Mouse (Mus musculus) liver, embryonic 12.5 days (tissue): ENCODE measurements around the gene Disc1. TPM values are rescaled to one million over a fixed set of nuclear protein-coding genes. Genes with fewer than 3 reads are reported as not detected.

Experiments
- ATAC-seq: fragments of 200-750 bp; cut with Nextera tagmentation; 2 replicates; pipeline ENCODE4 v1.8.0; 2017; ENCODE audit warnings: moderate number of reproducible peaks, mild to moderate bottlenecking, moderate library complexity
- H3K27ac ChIP-seq: fragments of 300-500 bp; sonication (generic); 2 replicates; pipeline ENCODE4 v1.5.1; 2016; ENCODE audit warnings: mild to moderate bottlenecking
- H3K27me3 ChIP-seq: fragments of 300-500 bp; sonication (generic); replicated peaks from 2 replicates; pipeline ENCODE4 v1.6.1; 2016; ENCODE audit warnings: mild to moderate bottlenecking, moderate library complexity
- H3K36me3 ChIP-seq: fragments of 300-500 bp; sonication (generic); 2 replicates; pipeline ENCODE4 v1.6.1; 2016; ENCODE audit warnings: mild to moderate bottlenecking, moderate library complexity
- H3K4me1 ChIP-seq: fragments of 300-500 bp; sonication (generic); 2 replicates; pipeline ENCODE4 v1.6.1; 2016
- H3K4me2 ChIP-seq: fragments of 300-500 bp; sonication (generic); 2 replicates; pipeline ENCODE4 v1.6.1; 2016; ENCODE audit warnings: mild to moderate bottlenecking, moderate library complexity
- H3K4me3 ChIP-seq: fragments of 300-500 bp; sonication (generic); 2 replicates; pipeline ENCODE4 v1.5.1; 2016; ENCODE audit warnings: mild to moderate bottlenecking, moderate library complexity
- H3K9ac ChIP-seq: fragments of 300-500 bp; sonication (generic); 2 replicates; pipeline ENCODE4 v1.6.1; 2016; ENCODE audit warnings: mild to moderate bottlenecking, moderate library complexity
- H3K9me3 ChIP-seq: fragments of 300-500 bp; sonication (generic); replicated peaks from 2 replicates; pipeline ENCODE4 v1.6.1; 2016; ENCODE audit warnings: mild to moderate bottlenecking, moderate library complexity
- WGBS: fragments of 180-500 bp; shearing (Covaris S2); methylation state at CpG from one replicate; pipeline ENCODE4 v1.1.7; 2016; ENCODE audit not compliant: insufficient replicate concordance; 5-methylcytosine and 5-hydroxymethylcytosine counted together
- polyA plus RNA-seq: library from polyadenylated mRNA; unstranded; fragments of >200 nt; fragmentation: Nextera tagmentation; extraction: Ambion mirVana; gene quantifications from 2 replicates; pipeline ENCODE4 v1.2.1, GENCODE M21; 2016

The Disc1 gene
- polyA plus RNA-seq, 1 experiment from 2014 or later = 0.56 TPM

DNA sequence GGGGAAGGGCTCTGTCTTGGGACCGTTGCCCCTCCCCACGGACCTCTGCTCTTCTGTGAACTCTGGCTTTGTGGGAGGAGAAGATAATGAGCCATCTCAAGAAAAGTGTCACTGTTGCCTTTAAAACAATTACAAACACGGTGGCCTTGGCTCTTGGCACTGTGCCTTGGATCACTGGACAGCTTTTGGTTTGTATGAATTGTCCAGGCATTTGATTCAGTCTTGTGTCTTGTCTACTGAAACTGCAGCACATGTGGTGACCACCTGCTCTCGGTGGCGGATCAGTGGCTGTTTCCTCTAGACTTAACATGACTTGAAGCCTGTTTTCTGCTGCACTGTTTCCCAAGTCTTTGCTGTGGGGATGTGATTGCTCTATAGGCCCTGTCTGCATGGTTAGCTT, 44.1 kb downstream of the Disc1 start:
- ATAC-seq = no peak
- WGBS = 65% methylated on average over 5 of the region's 5 CpGs
- no peaks in the 10 kb centered on the region for H3K4me1 ChIP-seq

DNA sequence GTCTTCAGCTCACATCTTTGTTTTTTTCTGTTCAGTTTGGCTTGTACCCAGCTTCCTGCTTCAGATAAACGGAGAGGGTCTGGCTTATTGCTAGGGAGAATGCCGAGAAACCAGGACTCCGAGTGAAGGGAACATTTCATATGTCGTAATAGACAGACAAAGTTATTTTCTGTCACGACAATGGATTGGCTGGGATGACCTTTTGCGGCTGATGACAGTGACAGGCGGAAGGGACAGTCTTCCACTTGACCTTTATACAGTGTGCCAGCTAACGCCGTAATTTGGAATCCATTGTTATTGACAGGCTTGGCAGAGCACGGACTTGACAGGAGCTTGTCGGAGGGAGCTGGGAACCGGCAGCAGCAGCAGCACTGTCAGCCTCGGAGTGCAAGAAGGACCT, 48.3 kb downstream of the Disc1 start:
- no peaks in the 10 kb centered on the region for H3K27me3 ChIP-seq
- no peaks in the 10 kb centered on the region for H3K9me3 ChIP-seq
- no peak overlapping the region for H3K27ac ChIP-seq
- H3K9ac ChIP-seq = no peak overlapping the region
- WGBS = 69% methylated on average over 13 of the region's 13 CpGs
- no peak overlapping the region for H3K4me2 ChIP-seq
- ATAC-seq = no peak
- H3K4me1 ChIP-seq = no peaks in the 10 kb centered on the region
- H3K4me3 ChIP-seq = no peak overlapping the region
- no peaks in the 10 kb centered on the region for H3K36me3 ChIP-seq

More for the DNA sequence above, 44.1 kb downstream of the Disc1 start:
- Histone ChIP-seq H3K27ac (no peak overlapping the region), H3K36me3 (no peaks in the 10 kb centered on the region), H3K27me3 (no peaks in the 10 kb centered on the region), H3K4me3 (no peak overlapping the region), H3K9me3 (no peaks in the 10 kb centered on the region), H3K4me2 (no peak overlapping the region), H3K9ac (no peak overlapping the region)

- Histone ChIP-seq H3K4me1 (no peaks in the 10 kb centered on the region), H3K9ac (no peak overlapping the region), H3K36me3 (no peaks in the 10 kb centered on the region), H3K4me2 (no peak overlapping the region), H3K27me3 (no peaks in the 10 kb centered on the region), H3K4me3 (no peak overlapping the region), H3K9me3 (no peaks in the 10 kb centered on the region), H3K27ac (no peak overlapping the region)
- 65% methylated on average over 9 of the region's 9 CpGs for WGBS
- no peak for ATAC-seq
Observed at GRCm38 (mm10) chr8:125113171-125113570, 59.2 kb downstream of the Disc1 start.

DNA sequence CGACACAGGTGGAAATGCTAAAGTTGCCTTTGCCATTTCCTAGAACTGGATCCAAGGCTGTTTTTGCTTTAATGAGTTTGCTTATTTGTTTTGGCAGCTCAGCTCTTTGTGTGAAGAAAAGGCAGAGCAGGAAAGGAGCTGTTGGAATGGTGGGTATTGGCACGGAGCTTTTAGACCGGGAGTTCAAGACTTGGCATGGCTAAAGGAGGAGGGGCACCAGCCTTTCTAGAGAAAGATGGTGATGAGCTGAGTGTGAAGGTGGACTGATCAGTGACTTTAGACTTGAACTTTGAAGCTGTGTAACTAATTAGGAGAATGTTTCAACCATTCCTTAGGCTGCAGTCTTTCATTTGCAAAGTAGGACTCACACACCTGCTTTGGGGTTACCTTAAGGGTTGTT, 59.8 kb downstream of the Disc1 start:
- Histone ChIP-seq H3K27me3 (no peaks in the 10 kb centered on the region), H3K4me1 (no peaks in the 10 kb centered on the region), H3K9me3 (no peaks in the 10 kb centered on the region), H3K4me3 (no peak overlapping the region), H3K27ac (no peak overlapping the region), H3K9ac (no peak overlapping the region), H3K4me2 (no peak overlapping the region), H3K36me3 (no peaks in the 10 kb centered on the region)
- 75% methylated on average over 3 of the region's 3 CpGs for WGBS
- ATAC-seq = no peak

- Histone ChIP-seq H3K9me3 (no peaks in the 10 kb centered on the region), H3K27me3 (no peaks in the 10 kb centered on the region), H3K4me1 (no peaks in the 10 kb centered on the region), H3K36me3 (no peaks in the 10 kb centered on the region), H3K4me2 (no peak overlapping the region), H3K4me3 (no peak overlapping the region), H3K9ac (no peak overlapping the region), H3K27ac (no peak overlapping the region)
- no peak for ATAC-seq
- WGBS = 75% methylated on average over 5 of the region's 5 CpGs
Observed at GRCm38 (mm10) chr8:125115321-125115720, 61.3 kb downstream of the Disc1 start.

GRCm38 (mm10) chr8:125116616-125117015, 62.6 kb downstream of the Disc1 start:
- ATAC-seq = no peak

GRCm38 (mm10) chr8:125126482-125126881, 72.5 kb downstream of the Disc1 start:
- H3K36me3 ChIP-seq = no peaks in the 10 kb centered on the region
- H3K4me3 ChIP-seq = no peak overlapping the region
- WGBS = 76% methylated on average over 4 of the region's 4 CpGs
- no peak overlapping the region for H3K9ac ChIP-seq
- H3K27me3 ChIP-seq = no peaks in the 10 kb centered on the region
- H3K4me1 ChIP-seq = no peaks in the 10 kb centered on the region; the same call in 1 of the 2 replicates
- no peak for ATAC-seq
- no peak overlapping the region for H3K27ac ChIP-seq
- no peak overlapping the region for H3K4me2 ChIP-seq
- H3K9me3 ChIP-seq = no peaks in the 10 kb centered on the region

More at GRCm38 (mm10) chr8:125116616-125117015, 62.6 kb downstream of the Disc1 start:
- H3K27me3 ChIP-seq = no peaks in the 10 kb centered on the region
- H3K4me1 ChIP-seq = no peaks in the 10 kb centered on the region
- WGBS = 18% methylated on average over 2 of the region's 2 CpGs
- H3K4me3 ChIP-seq = no peak overlapping the region
- H3K9me3 ChIP-seq = no peaks in the 10 kb centered on the region
- H3K4me2 ChIP-seq = no peak overlapping the region
- H3K36me3 ChIP-seq = no peaks in the 10 kb centered on the region
- H3K9ac ChIP-seq = no peak overlapping the region
- H3K27ac ChIP-seq = no peak overlapping the region

- no peak overlapping the region for H3K9ac ChIP-seq
- H3K4me2 ChIP-seq = no peak overlapping the region
- ATAC-seq = peak; percentile 49; the same call in 1 of the 2 replicates
- no peak overlapping the region for H3K27ac ChIP-seq
- no peaks in the 10 kb centered on the region for H3K9me3 ChIP-seq
- H3K4me3 ChIP-seq = no peak overlapping the region
- no peaks in the 10 kb centered on the region; the same call in 1 of the 2 replicates for H3K4me1 ChIP-seq
- H3K36me3 ChIP-seq = no peaks in the 10 kb centered on the region
- no peaks in the 10 kb centered on the region; the same call in 1 of the 2 replicates for H3K27me3 ChIP-seq
- WGBS = 71% methylated on average over 7 of the region's 7 CpGs
Observed at GRCm38 (mm10) chr8:125127621-125128020, 73.6 kb downstream of the Disc1 start.

DNA sequence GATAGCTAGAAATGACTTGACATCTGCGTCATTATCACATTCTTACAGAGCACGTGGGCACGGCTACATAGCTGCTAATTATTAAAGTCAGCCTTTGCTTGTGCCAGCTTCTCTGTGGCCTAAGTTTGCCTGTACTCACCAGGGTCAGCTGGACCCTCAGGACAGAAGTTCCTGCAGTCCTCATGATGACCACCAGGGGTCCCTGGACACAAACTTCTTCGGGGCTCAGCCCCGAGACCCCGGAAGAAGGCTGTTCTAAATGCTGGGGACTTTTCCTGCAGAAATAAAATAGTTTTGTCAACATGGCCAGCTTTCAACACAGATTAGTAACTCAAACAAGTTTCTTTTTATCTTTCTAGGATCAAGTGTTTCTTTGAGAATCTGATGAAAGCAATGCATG, 74.3 kb downstream of the Disc1 start:
- Histone ChIP-seq H3K4me1 (peaks cover under 1% of the 10 kb centered on the region), H3K36me3 (no peaks in the 10 kb centered on the region), H3K27ac (no peak overlapping the region), H3K4me3 (no peak overlapping the region), H3K9ac (no peak overlapping the region), H3K27me3 (no peaks in the 10 kb centered on the region; the same call in 1 of the 2 replicates), H3K9me3 (no peaks in the 10 kb centered on the region), H3K4me2 (no peak overlapping the region)
- no peak for ATAC-seq
- WGBS = 32% methylated on average over 6 of the region's 6 CpGs

DNA sequence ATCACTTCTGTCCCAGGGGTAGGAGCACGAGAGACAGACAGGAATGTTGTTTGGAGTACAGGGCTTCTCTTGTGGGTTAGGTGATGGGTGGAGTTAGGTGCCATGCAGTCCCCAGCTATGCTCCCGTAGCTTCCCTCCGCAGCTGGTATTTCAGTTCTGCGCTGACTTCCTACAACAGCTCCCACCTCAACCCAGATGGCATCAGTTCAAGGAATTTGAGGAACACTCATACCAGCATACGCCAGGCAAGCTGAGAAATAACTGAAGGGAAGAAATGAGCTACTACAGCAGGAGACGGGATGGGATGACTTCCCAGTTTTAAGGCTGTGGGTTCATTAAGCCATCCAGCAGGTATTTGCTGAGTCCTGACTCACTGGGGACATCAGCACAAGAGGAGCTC, 76.8 kb downstream of the Disc1 start:
- no peak overlapping the region for H3K27ac ChIP-seq
- no peak overlapping the region for H3K4me3 ChIP-seq
- no peak overlapping the region for H3K9ac ChIP-seq
- ATAC-seq = no peak
- no peaks in the 10 kb centered on the region for H3K9me3 ChIP-seq
- H3K27me3 ChIP-seq = peaks cover 10% of the 10 kb centered on the region
- peaks cover 10% of the 10 kb centered on the region for H3K4me1 ChIP-seq
- no peaks in the 10 kb centered on the region for H3K36me3 ChIP-seq
- WGBS = 83% methylated on average over 6 of the region's 6 CpGs
- H3K4me2 ChIP-seq = no peak overlapping the region

DNA sequence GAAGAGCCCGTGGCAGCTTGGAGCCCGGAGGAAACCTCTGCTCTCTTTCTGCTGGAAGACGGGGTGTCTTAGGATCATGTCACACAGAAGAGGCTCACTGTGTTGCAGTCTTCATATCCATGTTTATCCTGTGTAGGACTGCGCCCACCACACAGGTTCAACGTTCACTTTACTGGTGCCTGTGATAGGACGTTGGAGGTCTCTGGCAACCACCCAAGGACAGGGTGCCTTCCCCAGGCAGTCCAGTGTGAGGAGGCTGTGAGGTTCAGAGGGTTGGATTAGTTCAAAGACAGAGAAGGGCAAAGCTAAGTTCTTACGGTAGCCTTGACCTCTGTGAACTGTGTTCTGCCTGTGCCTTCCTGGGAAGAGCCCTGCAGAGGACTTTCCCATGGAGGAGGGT, 77.3 kb downstream of the Disc1 start:
- H3K27ac ChIP-seq = no peak overlapping the region
- 65% methylated on average over 7 of the region's 7 CpGs for WGBS
- no peaks in the 10 kb centered on the region for H3K9me3 ChIP-seq
- H3K36me3 ChIP-seq = no peaks in the 10 kb centered on the region
- H3K4me2 ChIP-seq = no peak overlapping the region
- H3K9ac ChIP-seq = no peak overlapping the region
- H3K4me1 ChIP-seq = peaks cover 10% of the 10 kb centered on the region
- no peak for ATAC-seq
- H3K4me3 ChIP-seq = no peak overlapping the region
- peaks cover 10% of the 10 kb centered on the region for H3K27me3 ChIP-seq

DNA sequence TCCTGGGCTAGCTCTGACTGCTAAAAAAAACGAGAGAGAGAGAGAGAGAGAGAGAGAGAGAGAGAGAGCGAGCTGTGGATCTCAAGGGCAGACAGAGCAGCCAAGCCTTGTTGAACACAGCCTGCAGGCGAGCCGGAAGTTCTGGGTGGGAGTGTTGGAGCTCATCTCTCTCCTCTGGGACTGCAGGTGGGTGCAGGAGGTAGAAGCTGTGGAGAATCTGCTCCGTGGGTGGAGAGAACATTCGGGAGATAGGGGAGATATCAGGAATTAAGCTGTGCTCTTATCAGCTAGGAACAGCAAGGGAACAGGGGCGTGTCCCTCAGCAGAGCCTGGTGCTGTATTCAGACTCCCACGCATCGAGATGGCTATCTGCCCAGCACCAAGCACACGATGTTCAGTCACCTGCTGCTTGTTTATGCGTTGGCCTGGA, 79.7 kb downstream of the Disc1 start:
- H3K9ac ChIP-seq = no peak overlapping the region
- no peak overlapping the region for H3K4me2 ChIP-seq
- no peaks in the 10 kb centered on the region for H3K36me3 ChIP-seq
- H3K9me3 ChIP-seq = no peaks in the 10 kb centered on the region
- H3K4me1 ChIP-seq = peaks cover 10% of the 10 kb centered on the region
- ATAC-seq = peak; percentile 82
- 23% methylated on average over 11 of the region's 11 CpGs for WGBS
- no peak overlapping the region for H3K27ac ChIP-seq
- H3K27me3 ChIP-seq = peaks cover 10% of the 10 kb centered on the region
- H3K4me3 ChIP-seq = no peak overlapping the region

GRCm38 (mm10) chr8:125134876-125135275, 80.9 kb downstream of the Disc1 start:
- no peak overlapping the region for H3K4me3 ChIP-seq
- ATAC-seq = no peak
- H3K4me1 ChIP-seq = peaks cover 10% of the 10 kb centered on the region
- 78% methylated on average over 10 of the region's 10 CpGs for WGBS
- no peak overlapping the region for H3K27ac ChIP-seq
- H3K36me3 ChIP-seq = no peaks in the 10 kb centered on the region
- H3K27me3 ChIP-seq = peaks cover 10% of the 10 kb centered on the region
- H3K4me2 ChIP-seq = no peak overlapping the region
- H3K9me3 ChIP-seq = no peaks in the 10 kb centered on the region
- no peak overlapping the region for H3K9ac ChIP-seq
